Mouse (Mus musculus) thymus, postnatal 0 days (tissue): Measurements from ENCODE around the gene Gpkow. TPM values are rescaled to one million over a fixed set of nuclear protein-coding genes. Genes with fewer than 3 reads are reported as not detected.

ENCODE experiments used
- DNase-seq: peaks from one replicate; pipeline ENCODE4 v3.0.0-alpha.2; 2015; ENCODE audit warnings: low spot score
- polyA plus RNA-seq: library from polyadenylated mRNA; unstranded; fragments of >200 nt; fragmentation: Nextera tagmentation; extraction: Ambion mirVana; gene quantifications from 2 replicates; pipeline ENCODE4 v1.2.1, GENCODE M21; 2015

Gene Gpkow
- polyA plus RNA-seq: 28.8 and 28.9 TPM in 2 replicates

DNA sequence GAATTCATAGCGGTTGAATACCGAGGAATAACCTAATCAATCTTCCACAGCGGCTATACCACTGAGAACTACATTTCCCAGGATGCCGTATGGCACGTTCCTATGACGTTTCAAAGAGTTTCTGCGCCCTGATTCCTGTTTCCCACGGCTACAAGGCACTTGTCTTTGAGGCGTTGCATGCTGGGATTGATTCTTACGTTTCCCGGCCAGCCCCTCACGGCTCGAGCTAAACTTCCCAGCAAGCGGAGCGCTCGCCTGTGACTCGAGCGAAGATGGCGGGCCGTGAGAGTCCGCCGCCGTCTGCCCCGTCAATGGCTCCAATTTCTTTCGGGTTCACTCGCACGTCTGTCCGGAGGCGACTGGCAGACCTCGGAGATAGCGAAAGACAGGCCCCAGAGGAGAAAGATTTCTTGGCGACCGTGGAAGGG lies at the start of gene Gpkow:
Gpkow (plus strand) TSS at position 178 of the 428 bp plus-strand sequence.
- peak; percentile 89 for DNase-seq

- DNase-seq: peak; percentile 90
These were observed 48.1 kb upstream of the Gpkow start for GRCm38 (mm10) chrX:7648671-7649304.

GRCm38 (mm10) chrX:7657221-7657639 lies 39.7 kb upstream of the Gpkow start, which contains the start of gene Prickle3:
TSS of gene Prickle3 (plus strand) at chrX:7657260.
- DNase-seq: peak; percentile 43

GRCm38 (mm10) chrX:7658031-7658784 lies 38.7 kb upstream of the Gpkow start:
- DNase-seq: no peak

GRCm38 (mm10) chrX:7658785-7659589 lies 37.9 kb upstream of the Gpkow start:
- DNase-seq: no peak

DNA sequence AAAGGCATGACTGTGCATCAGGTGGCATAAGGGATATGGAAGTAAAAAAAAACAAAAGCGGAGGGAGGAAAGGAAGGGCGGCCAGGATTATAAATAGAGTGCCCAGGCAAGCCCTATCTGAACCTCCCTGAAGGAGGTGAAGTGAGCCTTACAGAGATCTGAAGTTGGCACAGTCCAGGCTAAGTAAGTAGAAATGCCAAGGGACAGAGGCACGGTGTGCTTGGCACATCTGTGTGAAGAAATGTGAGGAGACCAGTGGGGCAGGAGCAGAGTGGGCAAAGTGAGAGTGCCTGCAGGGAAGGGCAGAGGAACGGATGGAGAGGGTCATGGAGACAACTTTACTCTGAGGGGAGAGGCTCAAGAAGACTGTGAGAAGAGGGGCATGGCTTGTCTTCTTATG lies 35.8 kb upstream of the Gpkow start:
- no peak for DNase-seq

GRCm38 (mm10) chrX:7662936-7663335 lies 34.0 kb upstream of the Gpkow start:
- no peak for DNase-seq

GRCm38 (mm10) chrX:7664791-7665190 lies 32.1 kb upstream of the Gpkow start:
- no peak for DNase-seq

GRCm38 (mm10) chrX:7665739-7666502 lies 31.0 kb upstream of the Gpkow start:
- no peak for DNase-seq

DNA sequence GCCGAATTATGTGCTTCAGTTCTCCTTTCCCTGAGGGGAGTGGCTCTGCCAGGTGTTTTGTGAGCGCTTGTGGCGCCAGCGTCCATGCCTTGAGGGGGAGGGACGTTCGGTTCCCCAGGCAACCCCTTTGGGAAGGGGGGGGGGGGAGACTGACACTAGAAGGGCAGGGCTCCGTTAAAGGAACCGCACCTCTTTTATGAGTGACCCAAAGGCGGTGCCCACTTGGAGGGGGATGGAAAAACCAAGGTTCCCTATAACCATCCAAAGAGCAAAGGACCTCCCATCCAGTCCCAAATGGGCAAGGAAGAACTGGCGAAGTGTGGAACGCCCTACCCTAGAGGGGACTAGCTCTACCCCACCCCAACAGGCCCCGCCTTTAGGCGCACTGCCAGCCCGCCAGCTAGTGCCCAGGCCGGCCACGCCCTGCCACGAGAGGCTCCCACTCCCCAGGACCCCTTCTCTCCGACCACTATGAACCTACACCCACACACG lies 26.5 kb upstream of the Gpkow start:
- peak; percentile 63 for DNase-seq

DNA sequence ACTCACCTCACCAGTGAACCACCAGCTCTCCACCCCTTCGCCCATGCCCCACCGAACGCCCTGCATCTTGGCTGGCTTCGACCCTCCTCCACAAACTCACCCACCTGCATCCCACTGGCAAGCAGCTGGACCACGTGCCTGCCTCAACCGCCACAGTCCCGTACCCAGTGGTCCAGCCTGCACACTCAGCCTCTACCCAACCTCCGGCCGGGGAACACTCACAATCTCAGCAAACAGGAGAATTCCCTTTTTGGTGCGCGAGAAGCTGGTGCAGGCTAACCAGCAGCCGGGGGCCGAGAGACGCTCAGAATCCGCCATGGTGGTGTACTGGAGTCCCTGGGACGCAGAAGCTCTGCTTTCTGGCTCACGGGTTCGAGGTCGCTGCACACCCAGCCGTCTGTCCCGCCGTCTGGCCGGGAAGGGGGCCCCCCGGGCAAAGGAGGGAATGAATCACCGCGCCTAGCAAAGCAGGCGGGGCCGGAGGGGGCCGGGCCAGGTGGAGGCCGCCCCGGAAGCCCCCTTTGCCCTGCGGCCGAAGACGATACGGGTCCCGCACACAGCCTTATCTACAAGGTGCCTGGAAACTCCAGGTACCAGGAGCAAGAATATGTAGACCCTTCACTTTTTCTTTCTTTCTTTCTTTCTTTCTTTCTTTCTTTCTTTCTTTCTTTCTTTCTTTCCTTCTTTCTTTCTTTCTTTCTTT lies 25.9 kb upstream of the Gpkow start, which contains the start of gene Plp2:
Plp2 (minus strand) TSS at position 470 of the 703 bp plus-strand sequence.
- DNase-seq: no peak

GRCm38 (mm10) chrX:7672739-7673138 lies 24.2 kb upstream of the Gpkow start:
- DNase-seq: no peak

- peak; percentile 54 for DNase-seq
These were observed 23.2 kb upstream of the Gpkow start for GRCm38 (mm10) chrX:7673578-7674281.

- peak; percentile 29 for DNase-seq
These were observed 22.5 kb upstream of the Gpkow start for GRCm38 (mm10) chrX:7674284-7675000.

GRCm38 (mm10) chrX:7675001-7675380 lies 21.9 kb upstream of the Gpkow start:
- no peak for DNase-seq

DNA sequence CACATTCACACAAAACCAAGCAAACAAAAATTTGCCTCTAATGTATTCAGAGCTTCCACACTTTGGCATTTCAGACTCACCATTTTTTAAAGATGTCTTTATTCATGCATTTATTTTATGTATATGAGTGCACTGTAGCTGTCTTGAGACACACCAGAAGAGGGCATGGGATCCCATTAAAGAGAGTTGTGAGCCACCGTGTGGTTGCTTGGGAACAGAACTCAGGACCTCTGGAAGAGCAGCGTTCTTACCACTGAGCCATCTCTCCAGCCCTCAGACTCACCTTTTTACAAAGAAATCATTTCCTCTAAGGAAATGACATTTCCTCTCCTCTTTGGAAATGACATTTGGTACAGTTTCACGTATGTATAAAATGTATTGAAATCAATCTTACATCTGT lies 17.9 kb upstream of the Gpkow start:
- DNase-seq: no peak

- peak; percentile 91 for DNase-seq
These were observed 17.4 kb upstream of the Gpkow start for GRCm38 (mm10) chrX:7679405-7680056.

- DNase-seq: no peak
These were observed 16.9 kb upstream of the Gpkow start for GRCm38 (mm10) chrX:7680057-7680412.
